Mouse (Mus musculus) liver, postnatal 0 days (tissue): ENCODE data around the gene Samd1.

Source experiments
- CTCF ChIP-seq: sonication (generic); IDR thresholded peaks from 2 replicates; pipeline ENCODE4 v1.5.1; 2016; ENCODE audit warnings: antibody characterized with exemption, low read depth
- EP300 ChIP-seq: IDR thresholded peaks from 2 replicates; pipeline ENCODE4 v1.6.1; 2016; ENCODE audit warnings: antibody characterized with exemption, low read depth, mild to moderate bottlenecking

GRCm38 (mm10) chr8:84044900-84045299 lies 47.4 kb downstream of the Samd1 start, which contains the start of gene Rln3:
- TF ChIP-seq CTCF (no peak), EP300 (no peak)
